Mouse (Mus musculus) layer of hippocampus, adult 2 months (tissue): ENCODE data around the gene Terb2. TPM values are rescaled to one million over a fixed set of nuclear protein-coding genes. Genes with fewer than 3 reads are reported as not detected.

Experiments used
- DNase-seq, 2 experiments: peaks; one replicate each; pipeline ENCODE4 v3.0.0; 2022; ENCODE audit warnings: low spot score in 2 of 2
- H3K27ac ChIP-seq: fragments of 200-600 bp; 2 replicates; pipeline ENCODE4 v1.8.1; 2022
- H3K4me3 ChIP-seq: fragments of 200-600 bp; 2 replicates; pipeline ENCODE4 v1.8.1; 2022; ENCODE audit warnings: mild to moderate bottlenecking
- CTCF ChIP-seq: fragments of 200-600 bp; conservative IDR thresholded peaks from 2 replicates; pipeline ENCODE4 v1.8.1; 2022; ENCODE audit warnings: antibody characterized with exemption, mild to moderate bottlenecking, moderate library complexity
- total RNA-seq, 2 experiments: library from RNA; stranded (reverse); gene quantifications; 2 replicates each; pipeline ENCODE4 v1.2.3; 2021

Terb2 gene
- total RNA-seq, 2 experiments from 2014 or later = not detected

DNA sequence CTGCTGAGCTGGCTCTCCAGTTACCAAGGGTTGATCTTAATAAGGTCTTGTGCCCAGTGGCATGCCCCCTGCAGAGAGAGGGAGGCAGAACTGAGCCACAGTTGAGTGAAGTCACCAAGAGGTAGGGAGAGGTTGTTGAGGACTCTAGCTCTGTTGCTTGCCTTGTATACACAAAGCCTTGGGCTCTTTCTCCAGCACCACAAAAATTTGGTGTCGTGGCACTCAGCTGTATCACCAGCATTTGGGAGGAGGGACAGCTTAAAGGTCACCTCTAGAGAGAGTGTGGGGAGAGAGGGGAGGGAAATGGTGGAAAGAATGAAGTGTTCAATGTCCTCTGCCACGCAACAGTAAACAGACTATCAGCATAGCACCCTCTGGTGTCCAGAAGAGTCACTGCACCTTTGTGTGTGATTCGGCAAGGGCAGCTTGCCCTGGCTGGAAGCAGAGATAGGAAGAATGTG is 57.6 kb downstream of the Terb2 start:
- H3K4me3 ChIP-seq = no peak overlapping the region
- H3K27ac ChIP-seq = no peak overlapping the region
- TF ChIP-seq CTCF = peak; percentile 95
- peak; percentile 73 to 74 for DNase-seq

GRCm38 (mm10) chr2:122247786-122248185 is 61.7 kb downstream of the Terb2 start:
- no peak overlapping the region for H3K27ac ChIP-seq

GRCm38 (mm10) chr2:122255997-122256396 is 69.9 kb downstream of the Terb2 start:
- peak in 1 of 2 experiments; percentile 5 for DNase-seq
- Histone ChIP-seq H3K4me3 (no peak overlapping the region), H3K27ac (no peak overlapping the region)
- TF ChIP-seq CTCF = no peak

More at GRCm38 (mm10) chr2:122247786-122248185, 61.7 kb downstream of the Terb2 start:
- TF ChIP-seq CTCF = no peak
- H3K4me3 ChIP-seq = no peak overlapping the region
- no peak for DNase-seq

Other genes starting within 250 kb of the Terb2 start
- 10 to 100 TPM; 36.3 to 38.8 TPM for gene Ctdspl2, start 230.3 kb upstream of the Terb2 start, total RNA-seq
- gene Mageb3, start 230.2 kb upstream of the Terb2 start, total RNA-seq = under 1 TPM in 1 of 2 experiments, not detected in 1; 0.15 TPM
- gene Eif3j1, start 157.7 kb upstream of the Terb2 start, total RNA-seq = 10 to 100 TPM; 16.5 to 17.8 TPM
- gene Spg11, start 67.9 kb upstream of the Terb2 start, total RNA-seq = 10 to 100 TPM; 15.5 to 17.1 TPM
- gene B2m, start 38.6 kb upstream of the Terb2 start, total RNA-seq = 100 to 1,000 TPM in 1 of 2 experiments, 10 to 100 TPM in 1; 98.0 to 115 TPM
- gene Trim69, start 25.6 kb upstream of the Terb2 start, total RNA-seq = not detected
- gene Patl2, start 83 bp upstream of the Terb2 start, total RNA-seq = not detected
- 10 to 100 TPM; 19.0 to 19.3 TPM for gene Sord, start 48.5 kb downstream of the Terb2 start, total RNA-seq
- gene Duox2, start 112.2 kb downstream of the Terb2 start, total RNA-seq = under 1 TPM in 1 of 2 experiments, not detected in 1; 0.08 TPM
- gene Duoxa2, start 112.6 kb downstream of the Terb2 start, total RNA-seq = not detected
- not detected for gene Duoxa1, start 127.5 kb downstream of the Terb2 start, total RNA-seq
- not detected for gene Duox1, start 129.4 kb downstream of the Terb2 start, total RNA-seq
- 10 to 100 TPM; 61.7 to 62.6 TPM for gene Shf, start 182.9 kb downstream of the Terb2 start, total RNA-seq
- under 1 TPM in 1 of 2 experiments, not detected in 1; 0.54 TPM for gene Slc28a2, start 240.2 kb downstream of the Terb2 start, total RNA-seq